Mouse (Mus musculus): ENCODE measurements around the gene Olfr933. TPM values are rescaled to one million over a fixed set of nuclear protein-coding genes. Genes with fewer than 3 reads are reported as not detected.

The Olfr933 gene
- polyA plus RNA-seq, 1 experiment from 2014 or later, result not detected

Other genes with a start within 250 kb of the Olfr933 start
- gene Olfr920, start 220.0 kb upstream of the Olfr933 start, polyA plus RNA-seq (2014; fragmentation: Nextera tagmentation; extraction: Ambion mirVana), result 0.08 and 0.17 TPM in 2 replicates
- gene Olfr921, start 199.2 kb upstream of the Olfr933 start, polyA plus RNA-seq (2014; fragmentation: Nextera tagmentation; extraction: Ambion mirVana), result not detected in 2 replicates
- gene Olfr922, start 157.7 kb upstream of the Olfr933 start, polyA plus RNA-seq (2014; fragmentation: Nextera tagmentation; extraction: Ambion mirVana), result not detected in 2 replicates
- gene Olfr923, start 145.8 kb upstream of the Olfr933 start, polyA plus RNA-seq (2014; fragmentation: Nextera tagmentation; extraction: Ambion mirVana), result not detected in 2 replicates
- not detected in 2 replicates for gene Olfr924, start 127.9 kb upstream of the Olfr933 start, polyA plus RNA-seq (2014; fragmentation: Nextera tagmentation; extraction: Ambion mirVana)
- not detected in 2 replicates for gene Olfr26, start 117.3 kb upstream of the Olfr933 start, polyA plus RNA-seq (2014; fragmentation: Nextera tagmentation; extraction: Ambion mirVana)
- not detected in 2 replicates for gene Olfr926, start 95.2 kb upstream of the Olfr933 start, polyA plus RNA-seq (2014; fragmentation: Nextera tagmentation; extraction: Ambion mirVana)
- not detected in 2 replicates for gene Olfr930, start 42.5 kb upstream of the Olfr933 start, polyA plus RNA-seq (2014; fragmentation: Nextera tagmentation; extraction: Ambion mirVana)
- gene Olfr934, start 16.0 kb downstream of the Olfr933 start, polyA plus RNA-seq (2014; fragmentation: Nextera tagmentation; extraction: Ambion mirVana), result not detected in 2 replicates
- gene Olfr935, start 27.4 kb downstream of the Olfr933 start, polyA plus RNA-seq (2014; fragmentation: Nextera tagmentation; extraction: Ambion mirVana), result not detected in 2 replicates
- gene Olfr146, start 51.1 kb downstream of the Olfr933 start, polyA plus RNA-seq (2014; fragmentation: Nextera tagmentation; extraction: Ambion mirVana), result not detected in 2 replicates
- not detected in 2 replicates for gene Olfr937, start 92.6 kb downstream of the Olfr933 start, polyA plus RNA-seq (2014; fragmentation: Nextera tagmentation; extraction: Ambion mirVana)
- gene Olfr938, start 106.6 kb downstream of the Olfr933 start, polyA plus RNA-seq (2014; fragmentation: Nextera tagmentation; extraction: Ambion mirVana), result not detected in 2 replicates
- not detected in 2 replicates for gene Olfr27, start 155.8 kb downstream of the Olfr933 start, polyA plus RNA-seq (2014; fragmentation: Nextera tagmentation; extraction: Ambion mirVana)
- not detected in 2 replicates for gene Olfr943, start 194.0 kb downstream of the Olfr933 start, polyA plus RNA-seq (2014; fragmentation: Nextera tagmentation; extraction: Ambion mirVana)
- not detected in 2 replicates for gene Olfr944, start 229.6 kb downstream of the Olfr933 start, polyA plus RNA-seq (2014; fragmentation: Nextera tagmentation; extraction: Ambion mirVana)

Measured in stomach, embryonic 14.5 days (tissue).